Mouse (Mus musculus) liver, embryonic 13.5 days (tissue): ENCODE data around the gene Brip1. TPM values are rescaled to one million over a fixed set of nuclear protein-coding genes. Genes with fewer than 3 reads are reported as not detected.
A peak's percentile ranks its signal among the peaks of the same experiment; 100 is the strongest.

ENCODE experiments used
- ATAC-seq: fragments of 200-750 bp; cut with Nextera tagmentation; 2 replicates; pipeline ENCODE4 v1.8.0; 2017; ENCODE audit warnings: low read depth, mild to moderate bottlenecking, moderate number of reproducible peaks, moderate library complexity
- DNase-seq: peaks from one replicate; pipeline ENCODE4 v3.0.0; 2022
- H3K27ac ChIP-seq: fragments of 300-500 bp; sonication (generic); 2 replicates; pipeline ENCODE4 v1.5.1; 2015; ENCODE audit warnings: moderate library complexity, mild to moderate bottlenecking, inconsistent platforms
- H3K27me3 ChIP-seq: fragments of 300-500 bp; sonication (generic); 2 replicates; pipeline ENCODE4 v1.6.1; 2015; ENCODE audit warnings: mild to moderate bottlenecking, inconsistent platforms
- H3K36me3 ChIP-seq: fragments of 300-500 bp; sonication (generic); 2 replicates; pipeline ENCODE4 v1.6.1; 2015; ENCODE audit warnings: mild to moderate bottlenecking, inconsistent platforms
- H3K4me1 ChIP-seq: fragments of 300-500 bp; sonication (generic); replicated peaks from 2 replicates; pipeline ENCODE4 v1.6.1; 2015; ENCODE audit warnings: inconsistent platforms
- H3K4me2 ChIP-seq: fragments of 300-500 bp; sonication (generic); 2 replicates; pipeline ENCODE4 v1.6.1; 2015; ENCODE audit warnings: inconsistent platforms, mild to moderate bottlenecking, moderate library complexity
- H3K4me3 ChIP-seq: fragments of 300-500 bp; sonication (generic); replicated peaks from 2 replicates; pipeline ENCODE4 v1.5.1; 2015; ENCODE audit warnings: mild to moderate bottlenecking, inconsistent platforms
- H3K9ac ChIP-seq: fragments of 300-500 bp; sonication (generic); 2 replicates; pipeline ENCODE4 v1.6.1; 2015; ENCODE audit warnings: mild to moderate bottlenecking, inconsistent platforms
- H3K9me3 ChIP-seq: fragments of 300-500 bp; sonication (generic); replicated peaks from 2 replicates; pipeline ENCODE4 v1.6.1; 2016; ENCODE audit warnings: inconsistent platforms
- WGBS: fragments of 180-500 bp; shearing (Covaris S2); methylation state at CpG from one replicate; pipeline ENCODE4 v1.1.7; 2015; ENCODE audit not compliant: insufficient replicate concordance; 5-methylcytosine and 5-hydroxymethylcytosine counted together
- polyA plus RNA-seq: library from polyadenylated mRNA; unstranded; fragments of >200 nt; fragmentation: Nextera tagmentation; extraction: Ambion mirVana; gene quantifications from 2 replicates; pipeline ENCODE4 v1.2.1, GENCODE M21; 2015

Gene Brip1
- polyA plus RNA-seq = 7.4 and 8.0 TPM in 2 replicates

- WGBS = under 1% methylated on average over 60 of the region's 60 CpGs
- ATAC-seq = peak; percentile 99
- peak within 1 kb of the TSS; percentile 87 for H3K4me2 ChIP-seq
- H3K9ac ChIP-seq = peak within 1 kb of the TSS; percentile 91
- DNase-seq = peak; percentile 95
- no peaks in the 10 kb centered on the region for H3K9me3 ChIP-seq
- peak within 1 kb of the TSS; percentile 87 for H3K27ac ChIP-seq
- H3K27me3 ChIP-seq = no peaks in the 10 kb centered on the region
- H3K36me3 ChIP-seq = peaks cover 55% of the 10 kb centered on the region
- H3K4me3 ChIP-seq = peak within 1 kb of the TSS; percentile 83
- peaks cover 29% of the 10 kb centered on the region for H3K4me1 ChIP-seq
Measured at GRCm38 (mm10) chr11:86201037-86201786, at the start of gene Brip1. Brip1 (minus strand) TSS chr11:86201193.

DNA sequence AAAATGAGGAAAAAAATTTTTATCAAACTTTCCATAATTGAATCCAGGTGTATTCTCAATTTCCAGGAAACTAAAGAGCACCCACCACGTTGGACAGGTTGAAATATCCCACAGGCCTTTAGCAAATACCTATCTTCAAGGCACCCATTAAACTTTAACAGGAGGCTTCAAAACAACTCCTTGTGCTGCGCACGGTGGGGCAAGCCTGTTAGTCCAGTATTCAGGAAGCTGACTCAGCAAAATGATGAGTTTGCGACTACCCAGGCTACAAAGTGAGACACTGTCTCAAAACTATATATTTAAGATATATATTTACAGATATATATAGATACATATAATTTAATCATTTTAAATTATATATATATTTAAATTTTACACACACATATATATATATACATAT is 31.5 kb upstream of the Brip1 start:
- Histone ChIP-seq H3K9me3 (no peaks in the 10 kb centered on the region), H3K4me2 (no peak overlapping the region), H3K9ac (no peak overlapping the region), H3K27ac (no peak overlapping the region), H3K4me3 (no peak overlapping the region), H3K4me1 (no peaks in the 10 kb centered on the region), H3K27me3 (no peaks in the 10 kb centered on the region), H3K36me3 (peaks cover 56% of the 10 kb centered on the region)
- DNase-seq = no peak
- WGBS = 71% methylated on average over 4 of the region's 4 CpGs
- no peak for ATAC-seq

- Histone ChIP-seq H3K4me1 (no peaks in the 10 kb centered on the region), H3K27me3 (no peaks in the 10 kb centered on the region), H3K4me3 (no peak overlapping the region), H3K9me3 (no peaks in the 10 kb centered on the region), H3K36me3 (peaks cover 54% of the 10 kb centered on the region), H3K4me2 (no peak overlapping the region), H3K27ac (no peak overlapping the region), H3K9ac (no peak overlapping the region)
- DNase-seq (no peak), ATAC-seq (no peak)
- 91% methylated on average over 13 of the region's 13 CpGs for WGBS
Measured at GRCm38 (mm10) chr11:86231781-86232350, 30.9 kb upstream of the Brip1 start.

- Histone ChIP-seq H3K4me2 (no peak overlapping the region), H3K9me3 (no peaks in the 10 kb centered on the region), H3K36me3 (peaks cover 67% of the 10 kb centered on the region), H3K4me1 (no peaks in the 10 kb centered on the region), H3K4me3 (no peak overlapping the region), H3K9ac (no peak overlapping the region), H3K27ac (no peak overlapping the region), H3K27me3 (no peaks in the 10 kb centered on the region)
- 79% methylated on average over 8 of the region's 8 CpGs for WGBS
- ATAC-seq (no peak), DNase-seq (no peak)
Measured at GRCm38 (mm10) chr11:86226646-86227180, 25.7 kb upstream of the Brip1 start.

GRCm38 (mm10) chr11:86225761-86226160 is 24.8 kb upstream of the Brip1 start:
- no peak overlapping the region for H3K4me2 ChIP-seq
- H3K4me1 ChIP-seq = no peaks in the 10 kb centered on the region
- WGBS = 83% methylated on average over 4 of the region's 4 CpGs
- no peak overlapping the region for H3K27ac ChIP-seq
- peaks cover 62% of the 10 kb centered on the region for H3K36me3 ChIP-seq
- H3K4me3 ChIP-seq = no peak overlapping the region
- ATAC-seq = no peak
- H3K9ac ChIP-seq = no peak overlapping the region
- no peaks in the 10 kb centered on the region for H3K27me3 ChIP-seq
- H3K9me3 ChIP-seq = no peaks in the 10 kb centered on the region
- DNase-seq = no peak

GRCm38 (mm10) chr11:86211803-86212202 is 10.8 kb upstream of the Brip1 start:
- Histone ChIP-seq H3K27me3 (no peaks in the 10 kb centered on the region), H3K4me2 (no peak overlapping the region), H3K4me3 (no peak overlapping the region), H3K27ac (no peak overlapping the region), H3K9me3 (no peaks in the 10 kb centered on the region), H3K36me3 (peaks cover 76% of the 10 kb centered on the region), H3K9ac (no peak overlapping the region), H3K4me1 (0 out of 2 replicates have a peak, but pooled peaks cover 5% of the 10 kb centered on the region)
- ATAC-seq (no peak), DNase-seq (no peak)
- 83% methylated on average over 1 of the region's 1 CpGs for WGBS

- Histone ChIP-seq H3K9me3 (no peaks in the 10 kb centered on the region), H3K36me3 (peaks cover 79% of the 10 kb centered on the region)
Measured at GRCm38 (mm10) chr11:86209123-86209522, 8.1 kb upstream of the Brip1 start.

DNA sequence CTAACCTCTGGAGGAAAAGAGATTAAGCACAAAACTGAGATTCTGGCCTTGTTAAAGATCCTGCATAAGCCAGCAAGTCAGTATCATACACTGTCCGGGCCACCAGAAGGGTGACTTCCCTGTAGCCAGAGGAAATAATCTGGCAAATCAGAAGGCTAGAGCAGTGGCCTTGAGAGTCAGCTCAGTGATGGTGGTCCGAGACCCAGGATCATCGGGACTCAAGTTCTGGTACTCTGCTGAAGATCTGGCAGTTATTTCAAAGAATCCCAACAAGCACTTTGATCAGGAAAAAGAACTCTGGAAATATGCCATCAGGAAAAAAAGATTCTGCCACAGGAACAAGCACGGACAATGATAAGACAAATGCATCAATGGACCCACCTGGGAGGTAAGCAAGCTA is 4.9 kb upstream of the Brip1 start:
- Histone ChIP-seq H3K36me3 (peaks cover 73% of the 10 kb centered on the region), H3K9me3 (no peaks in the 10 kb centered on the region), H3K27ac (no peak overlapping the region), H3K4me2 (no peak overlapping the region), H3K9ac (0 out of 2 replicates have a peak overlapping the region, but pooled peaks have one; percentile 9), H3K27me3 (no peaks in the 10 kb centered on the region), H3K4me3 (no peak overlapping the region), H3K4me1 (peaks cover 22% of the 10 kb centered on the region)
- DNase-seq = no peak
- no peak for ATAC-seq
- 93% methylated on average over 4 of the region's 4 CpGs for WGBS

More at GRCm38 (mm10) chr11:86209123-86209522, 8.1 kb upstream of the Brip1 start:
- WGBS = 83% methylated on average over 2 of the region's 2 CpGs
- H3K4me2 ChIP-seq = no peak overlapping the region
- no peak overlapping the region for H3K27ac ChIP-seq
- no peak overlapping the region for H3K4me3 ChIP-seq
- H3K4me1 ChIP-seq = 0 out of 2 replicates have a peak, but pooled peaks cover 5% of the 10 kb centered on the region
- DNase-seq (no peak), ATAC-seq (no peak)
- no peak overlapping the region for H3K9ac ChIP-seq
- no peaks in the 10 kb centered on the region for H3K27me3 ChIP-seq

DNA sequence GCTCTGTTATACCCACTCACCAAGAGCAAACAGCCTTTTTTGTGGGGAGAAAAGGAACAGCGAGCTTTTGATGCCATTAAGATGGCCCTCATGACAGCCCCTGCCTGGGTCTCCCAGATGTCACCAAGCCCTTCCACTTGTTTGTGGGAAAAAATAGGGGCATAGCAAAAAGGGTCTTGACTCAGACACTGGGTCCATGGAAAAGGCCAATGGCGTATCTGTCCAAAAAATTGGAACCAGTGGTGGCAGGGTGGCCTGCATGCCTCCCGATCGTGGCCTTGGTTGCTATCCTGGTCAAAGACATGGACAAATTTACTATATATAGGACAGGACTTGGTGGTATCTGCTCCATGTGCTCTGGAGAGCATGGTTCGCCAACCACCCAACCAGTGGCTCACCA is 4.0 kb upstream of the Brip1 start:
- H3K36me3 ChIP-seq = peaks cover 71% of the 10 kb centered on the region
- no peak for ATAC-seq
- 96% methylated on average over 5 of the region's 5 CpGs for WGBS
- H3K4me3 ChIP-seq = no peak overlapping the region
- H3K27me3 ChIP-seq = no peaks in the 10 kb centered on the region
- H3K9me3 ChIP-seq = no peaks in the 10 kb centered on the region
- DNase-seq = no peak
- H3K4me2 ChIP-seq = no peak overlapping the region
- no peak overlapping the region for H3K27ac ChIP-seq
- no peak overlapping the region for H3K9ac ChIP-seq
- peaks cover 25% of the 10 kb centered on the region for H3K4me1 ChIP-seq

DNA sequence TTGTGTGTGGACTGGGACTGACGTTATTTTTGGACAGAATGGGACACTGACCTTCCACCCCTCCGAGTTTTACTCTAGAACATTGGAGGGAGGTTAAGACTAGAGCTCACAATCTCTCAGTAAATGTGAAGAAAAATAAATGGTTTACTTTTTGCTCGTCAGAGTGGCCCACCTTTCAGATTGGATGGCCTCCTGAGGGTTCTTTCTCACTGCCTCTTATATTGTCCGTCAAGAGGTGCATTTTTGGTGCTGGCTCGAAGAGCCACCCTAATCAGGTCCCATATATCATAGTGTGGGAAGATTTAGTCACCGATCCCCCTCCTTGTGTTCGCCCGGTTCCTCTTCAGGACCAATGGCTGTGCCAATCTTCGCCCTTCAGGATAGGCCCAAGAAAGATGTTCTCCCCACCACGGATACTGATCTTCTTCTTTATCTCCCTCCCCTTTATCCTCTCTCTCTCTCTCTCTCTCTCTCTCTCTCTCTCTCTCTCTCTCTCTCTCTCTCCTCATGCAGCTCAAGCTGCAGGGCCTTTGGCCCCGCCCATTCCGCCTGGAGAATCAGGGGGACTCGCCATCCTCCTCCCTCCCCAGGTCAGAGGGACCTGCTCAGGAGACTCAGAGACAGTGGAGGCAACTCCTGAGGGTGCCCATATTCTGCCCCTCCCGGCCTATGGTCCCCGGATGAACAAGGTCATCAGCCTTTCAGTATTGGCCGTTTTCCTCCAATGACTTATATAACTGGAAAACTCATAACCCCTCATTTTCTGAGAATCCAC is 1.1 kb upstream of the Brip1 start:
- ATAC-seq (no peak), DNase-seq (peak; percentile 34)
- peak overlapping the region; percentile 83 for H3K4me3 ChIP-seq
- 29% methylated on average over 16 of the region's 16 CpGs for WGBS
- H3K4me2 ChIP-seq = peak overlapping the region; percentile 84
- H3K27me3 ChIP-seq = no peaks in the 10 kb centered on the region
- peaks cover 29% of the 10 kb centered on the region for H3K4me1 ChIP-seq
- peak overlapping the region; percentile 87 for H3K27ac ChIP-seq
- peaks cover 57% of the 10 kb centered on the region for H3K36me3 ChIP-seq
- H3K9ac ChIP-seq = peak overlapping the region; percentile 91
- H3K9me3 ChIP-seq = no peaks in the 10 kb centered on the region

DNA sequence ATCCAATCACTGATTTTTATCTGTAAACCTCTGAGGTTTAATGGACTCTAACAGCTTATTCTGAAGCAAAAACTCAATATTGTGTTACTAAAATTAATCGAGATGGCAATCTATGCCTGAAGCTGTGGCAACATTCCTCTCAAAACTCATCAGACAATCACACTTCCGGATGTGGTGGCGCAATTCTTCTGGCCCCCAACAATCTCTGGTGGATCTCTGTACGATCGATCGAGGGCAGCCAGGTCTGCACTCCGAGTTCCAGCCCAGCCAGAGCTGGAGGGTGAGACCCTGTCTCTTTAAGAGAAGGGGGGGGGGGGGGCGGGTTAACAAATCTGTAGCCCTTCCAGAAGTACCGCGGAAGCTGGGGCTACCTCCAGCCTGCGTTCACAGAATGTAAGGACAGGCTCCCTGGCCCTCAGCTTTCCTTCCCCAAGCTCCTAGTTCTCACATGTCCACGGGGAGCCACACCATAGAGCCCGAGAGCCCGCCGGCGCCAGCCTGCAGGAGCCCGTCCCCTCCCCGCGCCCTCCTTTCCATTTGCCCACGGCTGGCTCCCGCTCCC is 452 bp downstream of the Brip1 start:
- Histone ChIP-seq H3K4me2 (peak overlapping the region; percentile 87), H3K9me3 (no peaks in the 10 kb centered on the region), H3K27ac (peak overlapping the region; percentile 86), H3K36me3 (peaks cover 53% of the 10 kb centered on the region), H3K27me3 (no peaks in the 10 kb centered on the region), H3K4me3 (peak overlapping the region; percentile 83), H3K4me1 (peaks cover 29% of the 10 kb centered on the region), H3K9ac (peak overlapping the region; percentile 88)
- peak; percentile 65 for ATAC-seq
- DNase-seq = no peak
- under 1% methylated on average over 21 of the region's 21 CpGs for WGBS
